Mouse (Mus musculus) lung, postnatal 0 days (tissue): ENCODE measurements at regions not wholly inside any gene's neighbourhood (a gene's known extent, or its start where the extent isn't known, plus 50 kb on each side); places are given as distances from the start of the nearest gene placed in this dataset.

Source experiments
- ATAC-seq: fragments of 200-750 bp; cut with Nextera tagmentation; 2 replicates; pipeline ENCODE4 v1.8.0; 2017; ENCODE audit warnings: moderate library complexity
- DNase-seq: peaks from one replicate; pipeline ENCODE4 v3.0.0-alpha.2; 2016; ENCODE audit warnings: low spot score
- H3K27ac ChIP-seq: fragments of 300-500 bp; sonication (generic); 2 replicates; pipeline ENCODE4 v1.5.1; 2014; ENCODE audit warnings: antibody characterized with exemption, mild to moderate bottlenecking, low read length, mixed read lengths
- H3K27me3 ChIP-seq: fragments of 300-500 bp; sonication (generic); replicated peaks from 2 replicates; pipeline ENCODE4 v1.6.1; 2014; ENCODE audit warnings: low read length, mixed read lengths; ENCODE audit not compliant: insufficient read depth
- H3K36me3 ChIP-seq: fragments of 300-500 bp; sonication (generic); 2 replicates; pipeline ENCODE4 v1.6.1; 2014; ENCODE audit warnings: low read length, mixed read lengths; ENCODE audit not compliant: insufficient read depth
- H3K4me1 ChIP-seq: fragments of 300-500 bp; sonication (generic); 2 replicates; pipeline ENCODE4 v1.6.1; 2014; ENCODE audit warnings: antibody characterized with exemption, low read depth, low read length, mixed read lengths; ENCODE audit not compliant: insufficient read depth
- H3K4me2 ChIP-seq: fragments of 300-500 bp; sonication (generic); replicated peaks from 2 replicates; pipeline ENCODE4 v1.6.1; 2014; ENCODE audit warnings: low read depth, mild to moderate bottlenecking, low read length, moderate library complexity, mixed read lengths
- H3K4me3 ChIP-seq: fragments of 300-500 bp; sonication (generic); 2 replicates; pipeline ENCODE4 v1.5.1; 2014; ENCODE audit warnings: low read depth, low read length
- H3K9ac ChIP-seq: fragments of 300-500 bp; sonication (generic); replicated peaks from 2 replicates; pipeline ENCODE4 v1.6.1; 2014; ENCODE audit warnings: low read depth, mild to moderate bottlenecking
- H3K9me3 ChIP-seq: fragments of 300-500 bp; sonication (generic); 2 replicates; pipeline ENCODE4 v1.6.1; 2016; ENCODE audit warnings: low read length, mixed read lengths
- CTCF ChIP-seq: IDR thresholded peaks from 2 replicates; pipeline ENCODE4 v1.5.1; 2016; ENCODE audit warnings: antibody characterized with exemption, mild to moderate bottlenecking
- EP300 ChIP-seq: IDR thresholded peaks from 2 replicates; pipeline ENCODE4 v1.6.1; 2016; ENCODE audit warnings: antibody characterized with exemption, mild to moderate bottlenecking, control low read depth
- WGBS: fragments of 180-500 bp; shearing (Covaris S2); extraction: QIAGEN DNeasy Blood & Tissue Kit; methylation state at CpG from one replicate; pipeline ENCODE4 v1.1.7; 2014; 5-methylcytosine and 5-hydroxymethylcytosine counted together

DNA sequence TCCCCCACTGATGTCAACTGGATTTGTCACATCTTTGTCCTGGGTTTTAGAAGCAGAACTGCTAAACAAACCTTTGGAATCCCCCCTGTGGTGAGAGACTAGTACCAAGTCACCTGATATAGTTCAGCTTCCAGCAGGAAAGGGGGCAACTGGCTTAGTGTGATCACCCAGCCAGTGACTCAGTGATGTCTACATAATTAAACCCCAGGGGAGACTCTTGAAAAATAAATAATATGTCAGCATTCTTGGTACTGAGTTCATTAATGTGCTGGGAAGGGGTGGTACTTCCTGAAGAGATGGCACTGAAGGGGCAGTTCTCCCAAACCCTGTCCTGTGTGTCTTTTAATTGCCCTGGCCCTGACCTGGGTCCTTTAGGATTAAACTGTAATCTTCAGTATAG is 166.5 kb upstream of the Camk1g start:
- Histone ChIP-seq H3K27me3 (no peaks in the 10 kb centered on the region), H3K36me3 (no peaks in the 10 kb centered on the region), H3K27ac (no peak overlapping the region), H3K4me1 (no peaks in the 10 kb centered on the region), H3K9me3 (no peaks in the 10 kb centered on the region), H3K9ac (no peak overlapping the region), H3K4me2 (no peak overlapping the region), H3K4me3 (no peak overlapping the region)
- no peak for ATAC-seq
- TF ChIP-seq CTCF (no peak), EP300 (no peak)
- no peak for DNase-seq

DNA sequence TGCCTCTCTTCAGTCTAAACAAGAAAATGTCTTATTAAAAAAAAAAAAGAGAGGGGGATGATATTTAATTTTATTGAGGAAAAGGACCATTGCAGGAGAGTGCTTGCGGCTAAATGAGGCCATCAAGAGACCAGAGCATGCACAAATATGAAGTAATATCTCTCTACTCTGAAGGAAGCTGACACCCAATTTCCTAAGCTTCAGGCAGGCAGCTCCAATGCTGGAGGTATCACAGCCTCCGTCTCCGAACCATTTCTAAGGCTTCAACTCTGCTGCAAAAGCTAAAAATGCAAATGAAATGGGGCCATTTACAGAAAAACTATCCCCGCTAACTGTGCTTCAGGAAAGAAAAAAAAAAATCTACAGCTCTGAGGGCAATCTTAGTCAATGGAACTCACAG is 164.4 kb upstream of the Camk1g start:
- WGBS = 74% methylated on average over 4 of the region's 4 CpGs
- H3K4me1 ChIP-seq = no peaks in the 10 kb centered on the region
- no peak for TF ChIP-seq CTCF
- no peak for TF ChIP-seq EP300

DNA sequence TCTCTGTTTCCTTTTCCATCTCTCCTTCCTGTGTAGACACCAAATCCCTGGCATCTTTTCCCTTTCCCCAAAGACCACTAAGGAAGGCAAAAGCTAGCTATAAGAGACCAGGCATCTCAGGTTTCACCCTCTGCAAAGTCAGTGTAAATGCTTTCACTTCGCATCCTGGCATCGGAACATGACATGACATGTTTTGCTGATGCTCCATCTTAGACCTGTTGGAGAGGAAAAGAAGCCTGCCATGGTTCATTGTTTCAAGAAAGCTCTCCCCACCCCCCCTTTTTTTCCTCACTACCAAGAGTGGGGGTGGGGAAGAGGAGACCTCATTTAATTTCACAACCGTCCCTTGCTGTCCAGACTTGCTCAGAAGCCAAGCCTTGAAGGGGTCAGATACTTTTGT is 156.4 kb upstream of the Camk1g start:
- no peak for DNase-seq
- no peaks in the 10 kb centered on the region for H3K27me3 ChIP-seq
- no peaks in the 10 kb centered on the region for H3K4me1 ChIP-seq
- H3K27ac ChIP-seq = no peak overlapping the region
- WGBS = 33% methylated on average over 3 of the region's 3 CpGs
- no peak for TF ChIP-seq EP300
- no peak for TF ChIP-seq CTCF
- ATAC-seq = no peak
- H3K4me3 ChIP-seq = no peak overlapping the region
- H3K36me3 ChIP-seq = no peaks in the 10 kb centered on the region
- H3K4me2 ChIP-seq = no peak overlapping the region
- H3K9ac ChIP-seq = no peak overlapping the region
- H3K9me3 ChIP-seq = no peaks in the 10 kb centered on the region

More for the DNA sequence above, 164.4 kb upstream of the Camk1g start:
- Histone ChIP-seq H3K27ac (no peak overlapping the region), H3K9me3 (no peaks in the 10 kb centered on the region), H3K4me3 (no peak overlapping the region), H3K9ac (no peak overlapping the region), H3K4me2 (no peak overlapping the region), H3K27me3 (no peaks in the 10 kb centered on the region), H3K36me3 (no peaks in the 10 kb centered on the region)
- no peak for ATAC-seq
- DNase-seq = no peak

DNA sequence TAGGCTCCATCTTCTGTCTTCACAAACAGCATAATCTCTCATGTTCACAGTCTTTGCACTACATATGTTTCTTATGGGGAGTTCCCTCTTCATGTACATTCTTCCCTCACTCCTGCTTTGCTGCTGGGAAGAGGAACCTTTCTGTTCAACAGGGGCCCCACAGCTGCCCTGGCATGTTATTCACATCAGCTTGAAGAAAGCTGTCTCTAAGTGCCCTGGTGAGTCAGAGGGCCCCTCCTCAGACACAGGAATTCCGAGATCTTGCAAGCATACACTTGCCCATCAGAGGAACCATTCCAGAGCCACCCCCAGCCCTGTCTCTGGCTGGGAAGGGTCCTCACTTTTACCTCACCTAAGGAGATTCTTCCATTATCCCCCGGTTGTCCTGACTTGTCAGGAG is 151.9 kb upstream of the Camk1g start:
- no peak for ATAC-seq
- H3K27me3 ChIP-seq = no peaks in the 10 kb centered on the region
- WGBS = 56% methylated on average over 2 of the region's 2 CpGs
- H3K9ac ChIP-seq = no peak overlapping the region
- no peak for DNase-seq
- TF ChIP-seq CTCF = no peak
- no peak for TF ChIP-seq EP300
- H3K9me3 ChIP-seq = no peaks in the 10 kb centered on the region
- H3K36me3 ChIP-seq = no peaks in the 10 kb centered on the region
- no peak overlapping the region for H3K27ac ChIP-seq
- H3K4me3 ChIP-seq = no peak overlapping the region
- no peaks in the 10 kb centered on the region for H3K4me1 ChIP-seq
- H3K4me2 ChIP-seq = no peak overlapping the region

DNA sequence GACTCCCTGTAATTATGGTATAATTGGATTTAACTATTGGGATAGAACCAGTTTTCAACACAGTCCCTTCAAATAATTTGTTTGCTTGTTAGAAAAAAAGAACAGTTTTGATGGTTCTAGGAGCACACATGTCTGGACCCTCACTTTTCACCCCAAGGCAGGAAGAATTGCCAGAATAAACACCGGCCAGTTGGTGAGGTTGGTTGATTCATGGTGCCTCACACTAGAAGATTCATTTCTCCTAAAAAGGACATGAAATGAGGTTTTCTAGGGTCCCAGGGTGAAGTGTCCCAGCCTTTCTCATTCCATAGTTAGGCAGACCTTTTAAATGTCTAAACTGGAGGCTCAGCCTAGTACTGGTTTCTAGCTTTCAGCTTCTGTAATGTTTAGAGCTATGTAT is 148.7 kb upstream of the Camk1g start:
- WGBS = 69% methylated on average over 1 of the region's 1 CpGs
- TF ChIP-seq CTCF (no peak), EP300 (no peak)
- no peaks in the 10 kb centered on the region for H3K4me1 ChIP-seq
- H3K36me3 ChIP-seq = no peaks in the 10 kb centered on the region
- no peaks in the 10 kb centered on the region for H3K9me3 ChIP-seq
- H3K27me3 ChIP-seq = no peaks in the 10 kb centered on the region
- no peak overlapping the region for H3K4me2 ChIP-seq
- no peak overlapping the region for H3K9ac ChIP-seq
- no peak overlapping the region for H3K4me3 ChIP-seq
- DNase-seq = no peak
- ATAC-seq = no peak
- no peak overlapping the region for H3K27ac ChIP-seq

DNA sequence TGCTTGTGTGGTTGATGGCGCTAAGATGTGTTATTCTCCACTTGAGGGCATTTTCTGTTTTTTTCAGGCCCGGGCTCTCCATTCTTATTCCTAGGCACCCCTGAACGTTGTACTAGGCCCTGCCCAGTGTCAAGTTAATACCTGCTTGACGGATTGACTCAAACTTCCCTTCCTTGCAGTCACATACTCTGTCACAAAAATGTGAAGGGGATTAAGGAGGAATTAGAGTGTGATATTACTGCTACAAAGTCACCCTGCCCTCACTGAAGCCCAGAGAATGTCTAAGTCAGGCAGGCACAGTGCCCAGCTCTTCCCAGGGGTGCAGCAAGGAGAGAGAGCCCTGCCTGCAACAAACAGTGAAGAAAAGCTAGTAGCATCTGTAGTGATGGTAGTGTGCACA is 147.9 kb upstream of the Camk1g start:
- 59% methylated on average over 4 of the region's 4 CpGs for whole genome bisulfite sequencing
- TF ChIP-seq EP300 = no peak
- TF ChIP-seq CTCF = no peak
- no peaks in the 10 kb centered on the region for H3K27me3 ChIP-seq
- H3K4me3 ChIP-seq = no peak overlapping the region
- DNase-seq (no peak), ATAC-seq (no peak)
- no peak overlapping the region for H3K4me2 ChIP-seq
- H3K4me1 ChIP-seq = no peaks in the 10 kb centered on the region
- no peaks in the 10 kb centered on the region for H3K9me3 ChIP-seq
- H3K9ac ChIP-seq = no peak overlapping the region
- no peak overlapping the region for H3K27ac ChIP-seq
- no peaks in the 10 kb centered on the region for H3K36me3 ChIP-seq

DNA sequence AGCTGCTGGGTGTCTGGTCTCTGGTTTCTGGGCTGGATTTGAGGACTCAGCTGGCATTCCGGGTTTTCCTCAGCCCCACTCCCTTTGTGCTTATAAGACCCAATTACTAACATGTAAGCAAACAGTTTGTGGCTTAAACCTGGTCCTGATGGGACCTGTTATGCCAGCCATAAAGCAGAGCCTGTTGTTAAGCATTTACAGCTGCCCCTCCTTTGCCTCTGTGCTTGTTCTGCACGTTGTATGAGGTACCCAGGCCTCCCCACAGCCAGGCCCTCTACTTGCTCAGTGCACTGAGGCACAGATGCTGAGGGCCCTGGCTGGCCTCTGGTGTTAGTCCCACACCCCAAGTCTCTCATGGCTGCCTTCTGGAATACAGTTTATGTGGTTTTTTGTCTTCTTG is 147.2 kb upstream of the Camk1g start:
- Histone ChIP-seq H3K9me3 (no peaks in the 10 kb centered on the region), H3K4me3 (no peak overlapping the region), H3K27me3 (no peaks in the 10 kb centered on the region), H3K9ac (no peak overlapping the region), H3K4me2 (no peak overlapping the region), H3K27ac (no peak overlapping the region), H3K4me1 (no peaks in the 10 kb centered on the region), H3K36me3 (no peaks in the 10 kb centered on the region)
- no peak for TF ChIP-seq CTCF
- no peak for TF ChIP-seq EP300
- WGBS = 65% methylated on average over 2 of the region's 2 CpGs
- DNase-seq (no peak), ATAC-seq (no peak)
